Comparison of ENCODE assay signal across 15 mouse cellular contexts in genomic region chr5:44504786-44505185, GRCm38 (mm10).
"Had no signal": no experiment of that assay in that cellular context is flagged by ENCODE, and none has a peak within 500 bp of the region (broad histone marks: within the 10 kb centered on the region; RNA-seq: fewer than 3 reads in every experiment).

No protein-coding gene starts in this region.

- DNase-seq: retina, postnatal 1 day; right cerebral cortex, adult 18-20 months; right cerebral cortex, postnatal 14 days; right cerebral cortex, postnatal 25 days; right cerebral cortex, postnatal 4 days; spleen, adult 18-20 months; thymus, adult 18-20 months; thymus, adult 2 months; thymus, postnatal 14 days; thymus, postnatal 25 days; thymus, postnatal 36 days; thymus, postnatal 4 days had no signal

- H3K9ac ChIP-seq: neural tube, embryonic 15.5 days; stomach, embryonic 15.5 days had no signal

- H3K4me3 ChIP-seq: neural tube, embryonic 15.5 days; stomach, embryonic 15.5 days had no signal

- H3K4me1 ChIP-seq: neural tube, embryonic 15.5 days; stomach, embryonic 15.5 days had no signal

- H3K27ac ChIP-seq: neural tube, embryonic 15.5 days; stomach, embryonic 15.5 days; stomach, postnatal 0 days had no signal

- H3K27me3 ChIP-seq: neural tube, embryonic 15.5 days; stomach, embryonic 15.5 days had no signal

- H3K36me3 ChIP-seq: neural tube, embryonic 15.5 days; stomach, embryonic 15.5 days had no signal

- H3K4me2 ChIP-seq: neural tube, embryonic 15.5 days; stomach, embryonic 15.5 days had no signal

- H3K9me3 ChIP-seq: neural tube, embryonic 15.5 days; stomach, embryonic 15.5 days had no signal
